Mouse (Mus musculus): ENCODE results near the gene Col4a4.

Gene Col4a4

GRCm38 (mm10) chr1:82411521-82411920 is 175.1 kb downstream of the Col4a4 start:
- DNase-seq = no peak

- no peak for DNase-seq
Observed at GRCm38 (mm10) chr1:82410548-82410947, 176.1 kb downstream of the Col4a4 start.

GRCm38 (mm10) chr1:82409271-82409670 is 177.4 kb downstream of the Col4a4 start:
- no peak for DNase-seq

GRCm38 (mm10) chr1:82407786-82408185 is 178.9 kb downstream of the Col4a4 start:
- no peak for DNase-seq

Data from kidney, postnatal 10 days (tissue).